Mouse (Mus musculus): ENCODE data around the gene Ikzf3. TPM values are rescaled to one million over a fixed set of nuclear protein-coding genes. Genes with fewer than 3 reads are reported as not detected.

Gene Ikzf3
- polyA plus RNA-seq, 1 experiment from 2014 or later = not detected

GRCm38 (mm10) chr11:98586892-98587563 is 41.2 kb upstream of the Ikzf3 start, which contains the start of gene Ormdl3:
TSS of gene Ormdl3 (minus strand) at chr11:98587368.
- Histone ChIP-seq H3K36me3 (ENCODE audit: control insufficient read depth, insufficient read depth, low read length) (peaks cover 3% of the 10 kb centered on the region; the same call in 1 of the 2 replicates), H3K27ac (replicated peaks; ENCODE audit: low read depth, low read length) (no peak within 1 kb of the TSS), H3K4me3 (ENCODE audit: low read depth, low read length) (peak within 1 kb of the TSS; percentile 83), H3K4me2 (ENCODE audit: low read depth, severe bottlenecking) (peak within 1 kb of the TSS; percentile 89), H3K27me3 (ENCODE audit: control insufficient read depth, insufficient read depth, low read length) (no peaks in the 10 kb centered on the region), H3K9me3 (ENCODE audit: control insufficient read depth, low read length) (no peaks in the 10 kb centered on the region), H3K9ac (ENCODE audit: low read length) (peak within 1 kb of the TSS; percentile 81), H3K4me1 (ENCODE audit: control insufficient read depth, insufficient read depth, low read length) (peaks cover 16% of the 10 kb centered on the region)
- peak; percentile 100 for DNase-seq (ENCODE audit: low spot score)
- peak; percentile 85 for ATAC-seq (ENCODE audit: insufficient number of reproducible peaks, low FRiP score, low TSS enrichment, low read depth)
- WGBS = 0% methylated on average over 49 of the region's 49 CpGs

GRCm38 (mm10) chr11:98586087-98586891 is 40.5 kb upstream of the Ikzf3 start:
- peak; percentile 15; the same call in 1 of the 2 replicates for ATAC-seq (ENCODE audit: insufficient number of reproducible peaks, low FRiP score, low TSS enrichment, low read depth)
- Histone ChIP-seq H3K9ac (ENCODE audit: low read length) (peak overlapping the region; percentile 81), H3K4me3 (ENCODE audit: low read depth, low read length) (peak overlapping the region; percentile 83), H3K36me3 (ENCODE audit: control insufficient read depth, insufficient read depth, low read length) (peaks cover 3% of the 10 kb centered on the region; the same call in 1 of the 2 replicates), H3K27me3 (ENCODE audit: control insufficient read depth, insufficient read depth, low read length) (no peaks in the 10 kb centered on the region), H3K27ac (replicated peaks; ENCODE audit: low read depth, low read length) (no peak overlapping the region), H3K4me2 (ENCODE audit: low read depth, severe bottlenecking) (peak overlapping the region; percentile 89), H3K9me3 (ENCODE audit: control insufficient read depth, low read length) (no peaks in the 10 kb centered on the region), H3K4me1 (ENCODE audit: control insufficient read depth, insufficient read depth, low read length) (peaks cover 16% of the 10 kb centered on the region)
- no peak for DNase-seq (ENCODE audit: low spot score)
- 1% methylated on average over 22 of the region's 22 CpGs for WGBS

- DNase-seq (ENCODE audit: low spot score) (no peak), ATAC-seq (ENCODE audit: insufficient number of reproducible peaks, low FRiP score, low TSS enrichment, low read depth) (no peak)
- no peak overlapping the region for H3K27ac ChIP-seq (replicated peaks; ENCODE audit: low read depth, low read length)
- peaks cover 5% of the 10 kb centered on the region; the same call in 1 of the 2 replicates for H3K36me3 ChIP-seq (ENCODE audit: control insufficient read depth, insufficient read depth, low read length)
- H3K4me1 ChIP-seq (ENCODE audit: control insufficient read depth, insufficient read depth, low read length) = peaks cover 16% of the 10 kb centered on the region
- no peak overlapping the region for H3K4me2 ChIP-seq (ENCODE audit: low read depth, severe bottlenecking)
- no peak overlapping the region for H3K4me3 ChIP-seq (ENCODE audit: low read depth, low read length)
- no peak overlapping the region for H3K9ac ChIP-seq (ENCODE audit: low read length)
- H3K9me3 ChIP-seq (ENCODE audit: control insufficient read depth, low read length) = no peaks in the 10 kb centered on the region
- 86% methylated on average over 6 of the region's 6 CpGs for WGBS
- no peaks in the 10 kb centered on the region for H3K27me3 ChIP-seq (ENCODE audit: control insufficient read depth, insufficient read depth, low read length)
These were observed 38.9 kb upstream of the Ikzf3 start for GRCm38 (mm10) chr11:98584629-98585177.

GRCm38 (mm10) chr11:98584146-98584545 is 38.3 kb upstream of the Ikzf3 start:
- Histone ChIP-seq H3K9me3 (ENCODE audit: control insufficient read depth, low read length) (no peaks in the 10 kb centered on the region), H3K36me3 (ENCODE audit: control insufficient read depth, insufficient read depth, low read length) (peaks cover 5% of the 10 kb centered on the region; the same call in 1 of the 2 replicates), H3K4me2 (ENCODE audit: low read depth, severe bottlenecking) (no peak overlapping the region), H3K4me3 (ENCODE audit: low read depth, low read length) (no peak overlapping the region), H3K4me1 (ENCODE audit: control insufficient read depth, insufficient read depth, low read length) (peaks cover 16% of the 10 kb centered on the region), H3K27me3 (ENCODE audit: control insufficient read depth, insufficient read depth, low read length) (no peaks in the 10 kb centered on the region), H3K27ac (replicated peaks; ENCODE audit: low read depth, low read length) (no peak overlapping the region), H3K9ac (ENCODE audit: low read length) (no peak overlapping the region)
- 67% methylated on average over 1 of the region's 1 CpGs for WGBS
- DNase-seq (ENCODE audit: low spot score) (no peak), ATAC-seq (ENCODE audit: insufficient number of reproducible peaks, low FRiP score, low TSS enrichment, low read depth) (no peak)

GRCm38 (mm10) chr11:98583571-98583970 is 37.7 kb upstream of the Ikzf3 start:
- Histone ChIP-seq H3K27me3 (ENCODE audit: control insufficient read depth, insufficient read depth, low read length) (no peaks in the 10 kb centered on the region), H3K4me1 (ENCODE audit: control insufficient read depth, insufficient read depth, low read length) (peaks cover 16% of the 10 kb centered on the region), H3K9ac (ENCODE audit: low read length) (no peak overlapping the region), H3K4me2 (ENCODE audit: low read depth, severe bottlenecking) (no peak overlapping the region), H3K9me3 (ENCODE audit: control insufficient read depth, low read length) (no peaks in the 10 kb centered on the region), H3K4me3 (ENCODE audit: low read depth, low read length) (no peak overlapping the region), H3K27ac (replicated peaks; ENCODE audit: low read depth, low read length) (no peak overlapping the region), H3K36me3 (ENCODE audit: control insufficient read depth, insufficient read depth, low read length) (peaks cover 5% of the 10 kb centered on the region; the same call in 1 of the 2 replicates)
- DNase-seq (ENCODE audit: low spot score) = no peak
- no peak for ATAC-seq (ENCODE audit: insufficient number of reproducible peaks, low FRiP score, low TSS enrichment, low read depth)
- WGBS = 31% methylated on average over 3 of the region's 3 CpGs

GRCm38 (mm10) chr11:98583265-98583552 is 37.4 kb upstream of the Ikzf3 start:
- Histone ChIP-seq H3K36me3 (ENCODE audit: control insufficient read depth, insufficient read depth, low read length) (peaks cover 5% of the 10 kb centered on the region; the same call in 1 of the 2 replicates), H3K4me3 (ENCODE audit: low read depth, low read length) (no peak overlapping the region), H3K4me1 (ENCODE audit: control insufficient read depth, insufficient read depth, low read length) (peaks cover 16% of the 10 kb centered on the region), H3K9me3 (ENCODE audit: control insufficient read depth, low read length) (no peaks in the 10 kb centered on the region), H3K27me3 (ENCODE audit: control insufficient read depth, insufficient read depth, low read length) (no peaks in the 10 kb centered on the region), H3K9ac (ENCODE audit: low read length) (no peak overlapping the region), H3K4me2 (ENCODE audit: low read depth, severe bottlenecking) (no peak overlapping the region), H3K27ac (replicated peaks; ENCODE audit: low read depth, low read length) (no peak overlapping the region; the same call in 1 of the 2 replicates)
- DNase-seq (ENCODE audit: low spot score) (no peak), ATAC-seq (ENCODE audit: insufficient number of reproducible peaks, low FRiP score, low TSS enrichment, low read depth) (no peak)
- 93% methylated on average over 3 of the region's 3 CpGs for WGBS

GRCm38 (mm10) chr11:98582551-98583264 is 36.9 kb upstream of the Ikzf3 start:
- Histone ChIP-seq H3K27ac (replicated peaks; ENCODE audit: low read depth, low read length) (no peak overlapping the region; the same call in 1 of the 2 replicates), H3K9me3 (ENCODE audit: control insufficient read depth, low read length) (no peaks in the 10 kb centered on the region), H3K36me3 (ENCODE audit: control insufficient read depth, insufficient read depth, low read length) (peaks cover 5% of the 10 kb centered on the region; the same call in 1 of the 2 replicates), H3K9ac (ENCODE audit: low read length) (no peak overlapping the region), H3K4me2 (ENCODE audit: low read depth, severe bottlenecking) (no peak overlapping the region), H3K27me3 (ENCODE audit: control insufficient read depth, insufficient read depth, low read length) (no peaks in the 10 kb centered on the region), H3K4me3 (ENCODE audit: low read depth, low read length) (no peak overlapping the region), H3K4me1 (ENCODE audit: control insufficient read depth, insufficient read depth, low read length) (peaks cover 15% of the 10 kb centered on the region)
- DNase-seq (ENCODE audit: low spot score) (no peak), ATAC-seq (ENCODE audit: insufficient number of reproducible peaks, low FRiP score, low TSS enrichment, low read depth) (no peak)
- WGBS = 90% methylated on average over 12 of the region's 12 CpGs

GRCm38 (mm10) chr11:98582030-98582388 is 36.2 kb upstream of the Ikzf3 start:
- WGBS = 88% methylated on average over 8 of the region's 8 CpGs
- H3K4me1 ChIP-seq (ENCODE audit: control insufficient read depth, insufficient read depth, low read length) = peaks cover 12% of the 10 kb centered on the region
- H3K9me3 ChIP-seq (ENCODE audit: control insufficient read depth, low read length) = no peaks in the 10 kb centered on the region
- no peak overlapping the region for H3K4me2 ChIP-seq (ENCODE audit: low read depth, severe bottlenecking)
- H3K27ac ChIP-seq (replicated peaks; ENCODE audit: low read depth, low read length) = no peak overlapping the region
- H3K36me3 ChIP-seq (ENCODE audit: control insufficient read depth, insufficient read depth, low read length) = peaks cover 5% of the 10 kb centered on the region; the same call in 1 of the 2 replicates
- H3K27me3 ChIP-seq (ENCODE audit: control insufficient read depth, insufficient read depth, low read length) = no peaks in the 10 kb centered on the region
- H3K9ac ChIP-seq (ENCODE audit: low read length) = no peak overlapping the region
- DNase-seq (ENCODE audit: low spot score) (no peak), ATAC-seq (ENCODE audit: insufficient number of reproducible peaks, low FRiP score, low TSS enrichment, low read depth) (no peak)
- H3K4me3 ChIP-seq (ENCODE audit: low read depth, low read length) = no peak overlapping the region
